In the genomic region with DNA sequence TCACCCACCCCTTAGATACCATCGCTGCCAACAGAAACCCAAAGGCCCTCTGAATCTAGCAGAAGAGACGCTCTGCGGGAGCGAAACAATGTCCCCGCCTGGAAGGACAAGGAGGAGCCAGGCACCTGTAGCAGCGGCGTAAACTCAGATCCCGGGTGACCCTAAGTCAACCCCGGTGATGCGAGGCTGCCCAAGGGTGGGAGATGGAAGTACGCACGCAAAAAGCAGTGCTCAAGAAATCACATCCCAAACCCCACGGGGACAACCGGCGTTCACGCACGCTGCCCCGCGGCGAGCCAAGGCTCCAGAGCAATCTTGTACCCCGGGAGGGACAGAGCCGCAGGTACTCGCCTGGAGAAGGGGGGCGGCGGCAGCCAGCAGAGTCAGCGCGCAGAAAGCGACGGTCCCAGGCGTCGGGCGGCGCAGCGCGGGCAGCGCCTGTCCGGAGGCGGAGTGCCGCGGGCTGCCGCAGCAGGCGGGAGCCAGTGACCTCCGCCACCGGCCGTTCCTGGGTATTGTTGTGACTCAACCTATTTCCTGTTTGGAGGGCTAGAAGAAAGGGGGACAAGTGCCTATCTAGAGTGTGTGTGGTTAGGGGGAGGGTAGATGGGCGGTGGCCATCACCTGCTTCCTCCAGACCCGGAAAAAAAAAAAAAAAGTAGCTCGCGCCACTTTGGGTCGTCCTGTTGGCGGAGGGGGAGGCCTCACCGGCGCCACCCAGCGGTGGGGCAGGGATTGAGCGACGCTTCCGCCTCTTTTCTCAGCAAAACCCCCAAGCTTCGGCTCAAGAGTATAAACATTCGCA, we compare ENCODE assay signal across 8 mouse cellular contexts. TPM values are rescaled to one million over a fixed set of nuclear protein-coding genes. Genes with fewer than 3 reads are reported as not detected.
A peak's percentile ranks its signal among the peaks of the same experiment; 100 is the strongest.
DNase-seq lines count a peak whose midpoint lies in the region; ATAC-seq and TF ChIP-seq lines count a peak whose summit lies in the region.

A gene (minus strand): TSS at position 531 of the 805 bp plus-strand sequence.

- no peak for TF ChIP-seq POLR2A in cortical plate, adult 2 months (IDR thresholded peaks at IDR 0.05; ENCODE audit: extremely low read depth, insufficient read depth, low read length)

- peak within 1 kb of the TSS; percentile 84 for H3K4me2 ChIP-seq in intestine, embryonic 15.5 days (replicated peaks)
- peak within 1 kb of the TSS; percentile 64 for H3K4me2 ChIP-seq in limb, embryonic 11.5 days (ENCODE audit: low read depth, severe bottlenecking)
- peak within 1 kb of the TSS; percentile 85 for H3K4me2 ChIP-seq in midbrain, embryonic 11.5 days

- peak within 1 kb of the TSS; percentile 77 for H3K9ac ChIP-seq in intestine, embryonic 15.5 days
- H3K9ac ChIP-seq in limb, embryonic 11.5 days (ENCODE audit: low read length): peak within 1 kb of the TSS; percentile 5; the same call in 1 of the 2 replicates
- H3K9ac ChIP-seq in midbrain, embryonic 11.5 days (ENCODE audit: low read length): peak within 1 kb of the TSS; percentile 55

- no peak for ATAC-seq in erythroblast, adult 5-6 weeks (replicated peaks; ENCODE audit: low FRiP score, poor library complexity, severe bottlenecking)
- ATAC-seq in intestine, embryonic 15.5 days: peak; percentile 82
- peak; percentile 42 for ATAC-seq in limb, embryonic 11.5 days (ENCODE audit: insufficient number of reproducible peaks, low FRiP score, low TSS enrichment, low read depth)
- ATAC-seq in midbrain, embryonic 11.5 days (ENCODE audit: low FRiP score): peak; percentile 62

- H3K36me3 ChIP-seq in erythroblast, embryonic 14.5 days (ENCODE audit: control insufficient read depth): no peaks in the 10 kb centered on the region
- H3K36me3 ChIP-seq in intestine, embryonic 15.5 days: no peaks in the 10 kb centered on the region
- no peaks in the 10 kb centered on the region for H3K36me3 ChIP-seq in limb, embryonic 11.5 days (ENCODE audit: control insufficient read depth, insufficient read depth, low read length)
- H3K36me3 ChIP-seq in midbrain, embryonic 11.5 days (ENCODE audit: control insufficient read depth, insufficient read depth, low read length): no peaks in the 10 kb centered on the region

- WGBS in intestine, embryonic 15.5 days: under 1% methylated on average over 59 of the region's 59 CpGs
- under 1% methylated on average over 55 of the region's 59 CpGs for WGBS in limb, embryonic 11.5 days
- under 1% methylated on average over 59 of the region's 59 CpGs for whole genome bisulfite sequencing in midbrain, embryonic 11.5 days

- no peaks in the 10 kb centered on the region for H3K9me3 ChIP-seq in erythroblast, embryonic 14.5 days (ENCODE audit: control insufficient read depth, low read length)
- H3K9me3 ChIP-seq in intestine, embryonic 15.5 days: no peaks in the 10 kb centered on the region
- no peaks in the 10 kb centered on the region for H3K9me3 ChIP-seq in limb, embryonic 11.5 days (ENCODE audit: control insufficient read depth, low read length)
- H3K9me3 ChIP-seq in midbrain, embryonic 11.5 days (ENCODE audit: control insufficient read depth, low read length): no peaks in the 10 kb centered on the region

- TF ChIP-seq CTCF in cortical plate, adult 2 months (IDR thresholded peaks at IDR 0.05; ENCODE audit: extremely low read depth, insufficient read depth, low read length): peak; percentile 42

- peak within 1 kb of the TSS; percentile 55 for H3K4me3 ChIP-seq in erythroblast, embryonic 14.5 days (replicated peaks)
- H3K4me3 ChIP-seq in cortical plate, adult 2 months (ENCODE audit: insufficient read depth, low read length): peak within 1 kb of the TSS; percentile 70
- peak within 1 kb of the TSS; percentile 60 for H3K4me3 ChIP-seq in intestine, embryonic 15.5 days (replicated peaks)
- H3K4me3 ChIP-seq in limb, embryonic 11.5 days (ENCODE audit: low read depth, low read length): peak within 1 kb of the TSS; percentile 33
- peak within 1 kb of the TSS; percentile 47 for H3K4me3 ChIP-seq in midbrain, embryonic 11.5 days (ENCODE audit: low read depth, low read length)

- H3K4me1 ChIP-seq in erythroblast, embryonic 14.5 days (ENCODE audit: control insufficient read depth): peaks cover 8% of the 10 kb centered on the region
- peaks cover 2% of the 10 kb centered on the region; the same call in 1 of the 2 replicates for H3K4me1 ChIP-seq in cortical plate, adult 2 months (ENCODE audit: control insufficient read depth, insufficient read depth, low read length)
- H3K4me1 ChIP-seq in intestine, embryonic 15.5 days (replicated peaks): no peaks in the 10 kb centered on the region
- H3K4me1 ChIP-seq in limb, embryonic 11.5 days (ENCODE audit: control insufficient read depth, insufficient read depth, low read length): no peaks in the 10 kb centered on the region; the same call in 1 of the 2 replicates
- peaks cover 6% of the 10 kb centered on the region; the same call in 1 of the 2 replicates for H3K4me1 ChIP-seq in midbrain, embryonic 11.5 days (ENCODE audit: control insufficient read depth, insufficient read depth, low read length)

- H3K27ac ChIP-seq in cortical plate, adult 2 months (ENCODE audit: insufficient read depth, low read length): peak within 1 kb of the TSS; percentile 78
- H3K27ac ChIP-seq in intestine, embryonic 15.5 days: peak within 1 kb of the TSS; percentile 97
- no peak within 1 kb of the TSS for H3K27ac ChIP-seq in limb, embryonic 11.5 days (replicated peaks; ENCODE audit: low read depth, low read length)
- no peak within 1 kb of the TSS for H3K27ac ChIP-seq in midbrain, embryonic 11.5 days (ENCODE audit: low read depth, low read length)

- H3K27me3 ChIP-seq in erythroblast, embryonic 14.5 days (ENCODE audit: control insufficient read depth): peaks cover 44% of the 10 kb centered on the region
- H3K27me3 ChIP-seq in intestine, embryonic 15.5 days (replicated peaks): peaks cover 5% of the 10 kb centered on the region
- peaks cover 16% of the 10 kb centered on the region for H3K27me3 ChIP-seq in limb, embryonic 11.5 days (ENCODE audit: control insufficient read depth, insufficient read depth, low read length)
- peaks cover 30% of the 10 kb centered on the region for H3K27me3 ChIP-seq in midbrain, embryonic 11.5 days (ENCODE audit: control insufficient read depth, insufficient read depth, low read length)

- no peak for DNase-seq in gonadal fat pad, adult 2 months (ENCODE audit: low read depth)
- DNase-seq in limb, embryonic 11.5 days (ENCODE audit: low spot score): peak; percentile 68
- DNase-seq in midbrain, embryonic 11.5 days (ENCODE audit: low spot score, missing footprints): peak; percentile 95
- peak; percentile 24 to 33 for DNase-seq in spleen, adult 18-20 months

RNA-seq across cellular contexts. Expression of the gene that starts here (rescaled TPM):
- polyA plus RNA-seq in erythroblast, embryonic 14.5 days (2012): 0.07 and 0.12 TPM in 2 replicates
- not detected in 2 replicates for total RNA-seq in erythroblast, adult 5-6 weeks (2015; ENCODE audit: low replicate concordance)
- total RNA-seq in erythroblast, adult 5-6 weeks (2017; ENCODE audit: low replicate concordance): 0.17 and 0.98 TPM in 2 replicates
- 16.2 and 17.1 TPM in 2 replicates for polyA plus RNA-seq in cortical plate, adult 2 months (2012; rRNA removed)
- 22.3 and 33.9 TPM in 2 replicates for polyA plus RNA-seq in gonadal fat pad, adult 2 months (2012; rRNA removed)
- polyA plus RNA-seq in intestine, embryonic 15.5 days (2015; fragmentation: Nextera tagmentation; extraction: Ambion mirVana): 41.2 and 41.7 TPM in 2 replicates
- polyA plus RNA-seq in limb, embryonic 11.5 days (2014; fragmentation: Nextera tagmentation; extraction: Ambion mirVana): 26.9 and 30.2 TPM in 2 replicates
- 22.3 and 23.0 TPM in 2 replicates for polyA plus RNA-seq in midbrain, embryonic 11.5 days (2014; fragmentation: Nextera tagmentation; extraction: Ambion mirVana)

Comparison
In these comparisons a context has a peak if more than half of its experiments do, and no peak if none do; other contexts are left out.
1. RNA of the gene that starts here (polyA plus RNA-seq): 41.2 to 41.7 TPM in intestine, embryonic 15.5 days, 26.9 to 30.2 TPM in limb, embryonic 11.5 days, 22.3 to 23.0 TPM in midbrain, embryonic 11.5 days, 22.3 to 33.9 TPM in gonadal fat pad, adult 2 months and 16.2 to 17.1 TPM in cortical plate, adult 2 months; 0.07 to 0.12 TPM in erythroblast, embryonic 14.5 days; every median in the first group is over 10 times any median in the second.
2. H3K27ac ChIP-seq: peak in cortical plate, adult 2 months (single experiment) and intestine, embryonic 15.5 days (single experiment); none in limb, embryonic 11.5 days (single experiment) and midbrain, embryonic 11.5 days (single experiment).
3. H3K9ac ChIP-seq: peak in every context shown above with its lines; median percentile 77 in intestine, embryonic 15.5 days; 55 in midbrain, embryonic 11.5 days; 5 in limb, embryonic 11.5 days.
4. Peak in every context shown above with its lines, with median percentiles within 50 percentile points of each other: H3K4me3 ChIP-seq and H3K4me2 ChIP-seq.